Mouse (Mus musculus) CD4-positive helper T cell, adult 2 months (primary cell): ENCODE data around the gene Rimkla.
"Not testable (repeated sequence)": the region's sequence is repeated elsewhere in the genome, so short reads cannot be mapped to it uniquely, and the experiment has no call there.

Experiments
- DNase-seq: peaks from one replicate; pipeline ENCODE4 v3.0.0-alpha.2; 2012; ENCODE audit warnings: low read depth, missing footprints, low spot score

Rimkla gene

GRCm38 (mm10) chr4:119492291-119492932 lies at the start of gene Rimkla:
Gene Rimkla (minus strand): TSS chr4:119492628.
- DNase-seq: peak; percentile 61

- no peak for DNase-seq
These were observed 48.1 kb upstream of the Rimkla start for GRCm38 (mm10) chr4:119540533-119540890.

DNA sequence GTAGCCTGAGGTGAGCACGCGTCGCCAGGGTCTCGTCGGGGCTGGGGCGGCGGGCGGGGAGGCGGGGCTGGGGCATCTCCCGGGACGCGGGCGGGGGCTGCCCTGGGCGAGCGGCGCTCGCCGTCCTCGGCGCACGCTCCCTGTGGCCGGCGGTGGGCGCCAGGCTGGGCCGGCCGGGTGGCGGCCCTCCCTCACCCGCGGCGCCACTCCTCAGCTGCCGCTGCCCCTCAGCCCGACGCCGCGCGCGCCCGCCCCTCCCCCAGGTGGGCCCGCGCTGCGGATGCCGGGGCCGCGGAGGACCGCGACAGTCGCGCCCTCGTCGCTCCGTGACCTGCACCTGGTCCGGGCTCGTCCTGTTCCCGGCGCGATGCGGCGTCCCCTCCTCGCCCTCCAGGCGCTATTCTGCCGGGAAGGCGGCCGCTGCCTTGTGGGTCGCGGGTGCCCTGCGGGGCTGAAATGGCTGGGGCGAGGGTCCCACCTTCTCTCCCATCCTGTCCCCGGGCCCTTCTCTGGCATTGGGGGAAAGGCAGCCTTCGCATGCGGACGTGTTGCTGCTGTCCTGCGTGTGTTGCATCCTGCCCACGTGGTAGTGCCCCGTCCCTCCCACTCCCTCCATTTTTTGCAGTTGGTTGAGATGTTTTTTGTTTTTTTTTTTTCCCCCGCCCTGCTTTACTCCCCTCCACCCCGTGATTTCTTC lies 47.6 kb upstream of the Rimkla start:
- DNase-seq: peak; percentile 82

DNA sequence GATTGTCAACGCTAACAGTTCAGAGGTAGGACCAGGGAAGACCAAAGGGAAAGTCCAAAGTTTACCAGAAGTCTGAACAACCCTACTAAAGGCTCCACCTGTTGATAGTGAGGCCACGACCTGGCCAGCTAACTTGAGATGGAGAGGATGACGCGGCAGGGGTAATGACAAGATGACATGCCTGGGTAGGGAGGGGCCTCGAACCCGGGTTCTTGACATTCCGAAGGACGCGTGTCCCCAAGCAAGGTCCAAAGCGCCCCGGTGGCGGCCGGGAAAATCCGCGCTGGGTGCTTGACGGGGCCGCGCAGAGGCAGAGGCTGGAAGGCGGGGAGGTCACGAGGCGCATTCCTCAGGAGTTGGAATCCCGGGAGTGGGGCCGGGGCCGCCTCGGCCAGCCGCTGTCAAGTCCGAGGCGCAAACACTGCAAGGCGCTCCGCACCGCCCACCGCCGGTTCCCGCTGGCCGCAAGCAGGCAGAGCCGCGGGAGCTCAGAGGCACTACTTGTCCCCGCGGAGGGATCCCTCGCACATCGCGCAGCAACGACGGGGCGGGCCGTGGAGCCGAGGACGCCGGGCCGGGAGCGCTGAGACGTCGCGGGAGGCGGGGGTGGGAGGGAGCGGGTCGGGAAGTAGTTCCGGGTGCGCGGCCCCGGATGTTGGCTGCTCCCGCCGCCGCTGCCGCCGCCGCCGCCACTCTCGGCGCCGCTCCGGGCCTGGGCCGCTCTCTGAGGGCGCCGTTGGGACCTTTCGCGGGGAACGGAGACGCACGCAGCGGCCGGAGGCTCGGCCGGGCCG lies 46.8 kb upstream of the Rimkla start, which contains the start of gene Frg2f1:
TSS of gene Frg2f1 (minus strand) at position 499 of the 794 bp plus-strand sequence.
- peak; percentile 97 for DNase-seq

DNA sequence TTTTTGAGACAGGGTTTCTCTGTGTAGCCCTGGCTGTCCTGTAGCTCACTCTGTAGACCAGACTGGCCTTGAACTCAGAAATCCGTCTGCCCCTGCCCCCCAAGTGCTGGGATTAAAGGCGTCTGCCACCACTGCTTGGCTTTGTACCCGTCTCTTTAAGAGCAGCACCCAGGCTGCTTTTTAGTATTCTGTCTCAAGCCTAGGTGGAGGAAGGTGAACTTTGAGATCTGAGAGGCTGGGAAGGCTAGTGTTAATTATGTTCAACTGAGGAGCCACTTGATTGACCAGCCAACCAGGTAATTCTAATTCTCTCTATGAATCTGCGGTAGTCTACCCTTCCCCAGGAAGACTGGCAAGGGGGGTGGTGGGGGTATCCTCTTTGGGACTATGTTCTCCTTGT lies 45.0 kb upstream of the Rimkla start:
- DNase-seq: no peak

DNA sequence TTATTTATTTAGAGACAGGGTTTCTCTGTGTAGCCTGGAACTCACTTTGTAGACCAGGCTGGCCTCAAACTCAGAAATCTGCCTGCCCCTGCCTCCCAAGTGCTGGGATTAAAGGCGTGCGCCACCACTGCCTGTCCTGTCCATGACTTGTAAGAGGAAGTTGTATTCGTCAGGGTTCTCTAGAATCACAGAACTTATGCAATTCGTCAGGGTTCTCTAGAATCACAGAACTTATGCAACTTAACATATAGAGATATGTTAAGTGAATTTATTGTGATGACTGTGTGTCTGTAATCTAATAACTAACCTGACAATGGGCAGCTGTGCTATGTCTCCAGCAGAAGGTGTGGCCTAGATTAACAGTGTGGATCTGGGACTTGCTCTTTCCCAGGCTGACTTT lies 44.2 kb upstream of the Rimkla start, which contains the start of gene Foxj3:
TSS of gene Foxj3 (plus strand) at position 390 of the 400 bp plus-strand sequence.
- DNase-seq: not testable (repeated sequence)

DNA sequence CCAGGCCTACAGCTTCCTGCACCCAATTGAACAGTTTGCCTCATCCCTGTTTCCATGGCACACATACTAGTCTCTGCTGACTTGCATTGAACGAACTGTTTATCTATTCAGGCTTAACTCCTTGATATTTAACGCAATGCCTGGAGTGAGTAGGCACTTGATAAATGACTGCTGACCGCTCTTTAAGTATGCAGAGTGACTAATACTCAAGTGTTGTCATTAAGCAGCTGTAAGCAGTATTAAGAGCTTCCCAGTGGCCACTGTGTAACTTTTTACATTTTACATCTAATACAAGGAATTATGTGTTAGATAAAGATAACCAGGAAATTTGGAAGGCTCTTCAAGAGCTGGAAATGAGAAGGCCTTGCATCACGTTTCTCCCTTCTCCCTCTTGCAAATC lies 42.7 kb upstream of the Rimkla start:
- DNase-seq: no peak

GRCm38 (mm10) chr4:119531813-119532212 lies 39.4 kb upstream of the Rimkla start:
- peak; percentile 39 for DNase-seq

- DNase-seq: no peak
These were observed 34.0 kb upstream of the Rimkla start for GRCm38 (mm10) chr4:119526329-119526845.

DNA sequence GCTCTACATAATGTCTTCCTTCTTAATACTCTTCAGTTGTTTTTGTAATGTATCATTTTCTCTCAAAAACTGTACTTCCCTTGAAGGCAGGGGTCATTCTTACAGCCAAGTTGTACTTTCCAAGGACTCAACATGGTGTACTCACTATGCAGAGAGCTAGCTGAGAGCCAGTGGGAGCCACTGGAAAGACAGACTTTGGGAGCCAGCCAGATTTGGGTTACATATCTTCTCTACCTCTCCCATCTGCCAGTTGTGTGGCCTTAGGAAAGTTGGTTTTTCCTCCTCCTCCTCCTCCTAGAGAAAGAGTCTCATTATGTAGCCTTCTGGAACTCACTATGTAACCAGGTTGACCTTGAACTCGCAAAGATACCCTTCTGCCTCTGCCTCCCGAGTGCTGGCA lies 32.0 kb upstream of the Rimkla start:
- no peak for DNase-seq

DNA sequence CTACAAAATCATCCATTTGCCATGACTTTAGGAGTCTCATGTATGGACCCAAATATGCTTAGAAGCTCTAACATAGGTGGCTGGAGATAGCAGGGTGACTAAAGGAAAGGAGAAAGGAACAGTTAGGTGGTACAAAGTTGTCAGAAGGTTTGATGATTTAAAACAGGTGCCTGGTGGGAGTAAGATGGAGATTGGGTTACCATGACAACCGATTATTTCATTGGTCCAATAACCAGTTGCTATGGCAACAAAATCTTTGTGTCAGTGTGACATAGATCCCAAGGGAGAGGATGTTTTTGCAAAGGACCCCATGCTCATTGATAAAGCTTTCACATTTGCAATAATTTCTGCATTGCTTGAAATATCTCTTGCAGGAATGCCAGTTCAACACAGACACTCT lies 31.6 kb upstream of the Rimkla start:
- DNase-seq: no peak

- DNase-seq: no peak
These were observed 31.1 kb upstream of the Rimkla start for GRCm38 (mm10) chr4:119523575-119523974.

- DNase-seq: no peak
These were observed 20.3 kb upstream of the Rimkla start for GRCm38 (mm10) chr4:119512731-119513141.

DNA sequence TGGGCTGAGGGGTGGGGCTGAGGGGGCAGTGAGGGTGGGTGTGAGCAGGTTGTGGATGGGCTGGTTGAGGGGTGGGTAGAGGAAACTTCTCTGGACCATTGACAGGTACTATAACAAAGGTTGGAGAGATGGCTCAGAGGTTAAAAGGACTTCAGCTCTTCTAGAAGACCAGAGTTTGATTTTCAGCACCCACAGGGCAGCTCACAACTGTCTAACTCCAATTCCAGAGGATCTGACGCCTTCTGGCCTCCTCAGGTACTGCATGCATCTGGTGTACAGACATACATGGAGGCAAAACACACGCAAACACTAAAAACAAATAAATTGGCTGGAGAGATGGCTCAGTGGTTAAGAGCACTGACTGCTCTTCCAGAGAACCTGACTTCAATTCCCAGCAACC lies 19.2 kb upstream of the Rimkla start:
- no peak for DNase-seq

GRCm38 (mm10) chr4:119498319-119498848 lies 6.0 kb upstream of the Rimkla start:
- no peak for DNase-seq

DNA sequence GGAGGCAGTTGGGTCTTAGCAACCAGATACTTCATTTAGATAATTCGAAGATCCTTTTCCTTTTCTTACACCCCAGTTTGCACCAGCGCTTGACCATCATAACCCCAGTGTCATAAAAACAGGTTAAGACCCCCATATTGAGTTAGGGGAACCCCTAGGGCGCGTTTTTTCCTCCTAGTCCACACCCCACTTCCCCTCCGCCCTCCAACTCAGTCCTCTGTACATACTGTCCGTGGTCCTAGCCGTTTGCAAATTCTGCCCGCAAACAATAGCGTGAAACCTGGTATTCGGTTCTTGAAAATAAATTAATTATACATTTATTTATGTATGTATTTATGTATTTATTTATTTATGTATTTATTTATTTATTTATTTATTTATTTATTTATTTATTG lies 502 bp upstream of the Rimkla start:
- no peak for DNase-seq

DNA sequence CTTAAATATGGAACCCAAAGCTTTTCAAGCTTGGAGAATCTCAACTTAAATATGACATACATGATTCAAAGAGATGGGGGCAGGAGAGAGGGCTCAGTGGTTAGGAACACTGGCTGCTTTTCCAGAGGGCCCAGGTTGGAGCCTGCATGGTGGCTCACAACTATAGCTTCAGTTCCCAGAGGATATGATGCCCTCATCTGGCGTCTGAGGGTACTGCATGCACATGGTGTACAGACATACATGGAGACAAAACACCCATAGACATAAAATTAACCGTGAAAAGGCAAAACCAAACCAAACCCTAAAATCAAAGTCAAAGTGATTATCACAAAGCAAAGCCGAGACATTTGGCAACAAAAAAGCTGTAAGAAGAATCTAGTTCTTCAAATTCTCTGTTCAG lies 1.6 kb downstream of the Rimkla start:
- DNase-seq: peak; percentile 20

GRCm38 (mm10) chr4:119489666-119490065 lies 2.8 kb downstream of the Rimkla start:
- no peak for DNase-seq

DNA sequence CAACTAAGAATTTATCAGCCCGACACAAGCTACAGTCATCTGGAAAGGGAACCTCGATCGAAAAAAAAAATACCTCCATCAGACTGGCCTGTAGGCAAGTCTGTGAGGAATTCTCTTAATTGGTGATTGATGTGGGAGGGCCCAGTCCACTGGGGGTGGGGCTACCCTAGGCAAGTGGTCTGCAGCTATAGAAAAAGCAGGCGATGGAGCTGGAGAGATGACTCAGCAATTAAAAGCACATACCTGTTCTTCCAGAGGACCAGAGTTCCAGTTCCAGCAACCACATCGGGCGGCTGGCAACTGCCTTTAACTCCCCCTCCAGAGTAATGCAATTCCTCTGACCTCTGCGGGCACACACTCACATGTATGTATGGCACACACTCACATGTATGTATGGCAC lies 7.5 kb downstream of the Rimkla start:
- DNase-seq: no peak

DNA sequence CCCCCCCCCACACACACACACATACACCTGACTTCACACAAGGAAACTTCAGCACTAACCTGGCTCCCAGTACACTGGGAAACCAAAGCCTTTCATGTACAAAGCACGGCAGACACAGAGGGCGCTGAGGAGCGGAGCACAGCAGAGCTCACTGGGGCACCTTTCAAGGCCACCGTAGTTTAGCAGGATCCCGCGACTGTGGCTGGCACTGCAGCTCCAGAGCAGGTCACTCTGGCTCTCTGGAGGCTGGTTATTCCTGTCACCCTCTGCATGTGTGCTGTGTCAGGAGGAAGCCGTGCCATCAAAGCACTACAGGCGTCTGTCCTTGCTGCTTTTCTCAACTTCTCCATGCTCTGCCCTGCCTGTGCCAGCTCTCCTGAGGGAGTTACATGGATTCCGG lies 9.4 kb downstream of the Rimkla start:
- DNase-seq: no peak

GRCm38 (mm10) chr4:119473150-119473549 lies 19.3 kb downstream of the Rimkla start:
- no peak for DNase-seq

GRCm38 (mm10) chr4:119472545-119472944 lies 19.9 kb downstream of the Rimkla start:
- no peak for DNase-seq
